Mouse (Mus musculus): Measurements from ENCODE around the gene Gtf2a1.

- TF ChIP-seq CTCF (IDR thresholded peaks at IDR 0.05; ENCODE audit: low read depth, low read length), result no peak
- no peak for TF ChIP-seq POLR2A (IDR thresholded peaks at IDR 0.05; ENCODE audit: borderline replicate concordance, low read depth, low read length)
These were observed 38.3 kb downstream of the Gtf2a1 start for GRCm38 (mm10) chr12:91551773-91552526.
